Mouse (Mus musculus) ES-E14 (cell line): ENCODE data around the gene Gnb2.

ENCODE experiments used
- CHD2 ChIP-seq: IDR thresholded peaks from 2 replicates; pipeline ENCODE4 v1.6.1; 2014; ENCODE audit warnings: mild to moderate bottlenecking, low read depth, low read length, inconsistent platforms
- HCFC1 ChIP-seq: IDR thresholded peaks from 2 replicates; pipeline ENCODE4 v1.6.1; 2012; ENCODE audit warnings: low read length, inconsistent platforms, borderline replicate concordance; ENCODE audit not compliant: insufficient read depth
- MAFK ChIP-seq: IDR thresholded peaks from 2 replicates; pipeline ENCODE4 v1.6.1; 2014; ENCODE audit warnings: mild to moderate bottlenecking, low read depth, low read length, inconsistent platforms; ENCODE audit not compliant: insufficient read depth
- ZC3H11A ChIP-seq: IDR thresholded peaks from 2 replicates; pipeline ENCODE4 v1.6.1; 2012; ENCODE audit warnings: low read depth, mild to moderate bottlenecking, inconsistent platforms, low read length, borderline replicate concordance
- ZNF384 ChIP-seq: IDR thresholded peaks from 2 replicates; pipeline ENCODE4 v1.6.1; 2012; ENCODE audit warnings: low read depth, low read length, inconsistent platforms

GRCm38 (mm10) chr5:137485071-137485850, 48.0 kb downstream of the Gnb2 start:
- no peak for TF ChIP-seq HCFC1
- TF ChIP-seq ZC3H11A = no peak
- TF ChIP-seq CHD2 = no peak
- TF ChIP-seq ZNF384 = no peak
- no peak for TF ChIP-seq MAFK
